Mouse (Mus musculus) right cerebral cortex, adult 18-20 months (tissue): ENCODE results near the gene Gm13757.
"Not testable (repeated sequence)": the region's sequence is repeated elsewhere in the genome, so short reads cannot be mapped to it uniquely, and the experiment has no call there.

Experiments
- DNase-seq: peaks from one replicate; pipeline ENCODE4 v3.0.0; 2022; ENCODE audit warnings: mixed read lengths

The Gm13757 gene

GRCm38 (mm10) chr2:88449031-88449430 lies at the start of gene Gm13757:
Gm13757 (minus strand) TSS chr2:88449131.
- no peak for DNase-seq

GRCm38 (mm10) chr2:88493020-88493419 lies 44.1 kb upstream of the Gm13757 start, which contains the start of gene Olfr1185-ps1:
Olfr1185-ps1 (plus strand) TSS chr2:88493320.
- DNase-seq: no peak

GRCm38 (mm10) chr2:88483298-88483697 lies 34.4 kb upstream of the Gm13757 start, which contains the start of gene Olfr1184:
Olfr1184 (plus strand) TSS chr2:88483598.
- no peak for DNase-seq

- not testable (repeated sequence) for DNase-seq
Observed at GRCm38 (mm10) chr2:88454567-88454966, 5.6 kb upstream of the Gm13757 start, which contains the start of gene Olfr1183. Olfr1183 (plus strand) TSS chr2:88454867.

- DNase-seq: no peak
Observed at GRCm38 (mm10) chr2:88426071-88426470, 22.9 kb downstream of the Gm13757 start, which contains the start of gene Olfr1181. Olfr1181 (minus strand) TSS chr2:88426171.

GRCm38 (mm10) chr2:88419051-88419450 lies 29.9 kb downstream of the Gm13757 start, which contains the start of gene Olfr1180:
Olfr1180 (minus strand) TSS chr2:88419151.
- DNase-seq: no peak

- DNase-seq: no peak
Observed at GRCm38 (mm10) chr2:88406353-88406752, 42.6 kb downstream of the Gm13757 start, which contains the start of gene Olfr1179. Olfr1179 (minus strand) TSS chr2:88406453.
